Mouse (Mus musculus) cerebral cortex, adult 2 months (tissue): ENCODE results near the gene Gm10447.

Experiments used
- WGBS: fragments of 180-500 bp; shearing (Covaris S2); methylation state at CpG from one replicate; pipeline ENCODE4 v1.1.7; 2018; 5-methylcytosine and 5-hydroxymethylcytosine counted together

The Gm10447 gene

DNA sequence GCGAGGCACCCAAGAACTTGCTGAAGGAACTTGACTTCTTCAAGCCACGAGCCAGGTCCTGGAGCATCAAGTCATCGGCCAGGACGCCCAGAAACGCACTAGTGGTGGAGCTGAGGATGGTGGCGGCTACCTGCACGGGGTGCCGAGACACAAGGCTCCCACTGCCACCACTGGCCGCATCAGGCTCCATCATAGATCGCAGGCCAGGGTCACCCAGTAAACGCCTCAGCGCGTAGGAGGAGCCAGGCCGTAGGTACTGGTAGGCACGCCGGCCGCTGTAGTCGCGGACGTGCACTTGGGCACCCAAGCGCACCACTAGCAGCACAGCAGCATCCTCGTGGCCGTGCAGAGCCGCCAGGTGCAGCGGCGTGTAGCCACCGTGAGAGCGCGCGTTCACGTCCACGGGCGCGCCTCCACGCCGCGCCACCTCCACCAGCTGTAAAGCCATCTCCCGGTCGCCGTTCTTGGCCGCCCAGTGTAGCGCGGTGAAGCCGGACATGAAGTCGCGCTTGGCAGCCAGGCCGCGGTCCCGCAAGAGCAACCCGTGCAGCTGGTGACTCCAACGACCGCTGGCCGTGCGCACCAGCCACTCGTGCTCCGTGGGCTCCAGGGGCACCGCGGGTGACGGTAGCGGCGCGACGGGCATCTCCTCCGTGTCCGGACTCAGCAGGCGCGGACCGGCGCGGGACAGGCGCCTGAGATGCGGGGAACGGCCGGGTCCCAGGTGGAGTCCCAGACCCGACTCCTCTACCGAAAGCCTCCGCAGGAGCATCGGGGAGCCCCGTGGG is 21.7 kb upstream of the Gm10447 start:
- 7% methylated on average over 79 of the region's 79 CpGs for WGBS

DNA sequence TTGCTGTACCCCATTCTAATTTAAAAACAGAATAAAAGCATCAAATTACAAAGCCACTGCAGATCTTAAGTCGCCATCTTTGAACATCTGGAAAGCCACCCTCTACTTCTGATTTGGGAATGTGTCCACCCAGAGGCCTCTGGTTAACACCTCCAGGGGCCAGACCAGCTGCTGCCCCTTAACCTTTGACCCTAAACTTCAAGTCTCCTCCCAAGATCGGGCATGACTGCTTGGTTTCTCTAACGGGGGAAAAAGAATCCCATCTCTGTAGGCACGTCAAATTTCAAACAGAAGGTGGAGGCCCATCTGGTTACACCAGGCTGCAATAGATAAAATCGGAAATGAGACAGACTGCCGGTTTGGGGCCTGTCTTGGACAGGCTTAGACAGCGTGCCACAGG is 20.9 kb upstream of the Gm10447 start:
- WGBS: 49% methylated on average over 7 of the region's 7 CpGs

DNA sequence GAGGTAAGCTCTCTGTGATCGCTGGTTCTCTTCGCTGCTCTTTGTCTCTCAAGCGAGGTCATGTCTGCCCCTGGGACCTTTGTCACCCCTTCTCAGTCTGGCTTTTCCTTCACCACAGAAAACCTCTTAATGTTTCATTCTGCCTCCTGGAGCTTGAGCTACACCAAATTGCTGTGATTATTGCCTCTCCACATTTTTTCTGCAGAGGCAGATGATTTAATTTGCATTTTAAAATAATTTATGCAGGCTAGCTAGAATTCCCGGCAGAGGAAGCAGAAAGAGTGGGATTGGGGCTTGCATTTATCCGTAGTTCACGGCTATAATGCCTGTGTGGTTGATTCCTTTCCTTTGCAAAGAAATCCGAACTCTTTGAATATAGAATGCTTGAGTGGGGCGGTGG is 18.7 kb upstream of the Gm10447 start:
- 23% methylated on average over 8 of the region's 8 CpGs for WGBS

DNA sequence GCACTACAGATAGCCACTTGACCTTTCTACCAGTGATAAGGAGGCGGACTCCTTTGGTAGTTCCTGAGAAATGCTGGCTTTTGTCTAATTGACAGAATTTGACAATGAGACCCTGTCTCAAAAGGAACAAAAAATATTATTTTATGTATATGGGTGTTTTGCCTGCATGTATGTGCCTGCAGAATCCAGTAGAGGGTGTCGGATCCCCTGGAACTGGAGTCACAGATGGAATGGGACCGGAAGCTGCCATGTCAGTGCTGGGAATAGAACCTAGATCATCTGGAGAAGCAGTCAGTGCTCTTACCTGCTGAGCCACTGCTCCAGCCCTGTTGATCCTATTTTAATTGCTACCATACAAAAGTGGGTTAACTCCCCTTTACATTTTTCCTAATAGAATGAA is 15.8 kb upstream of the Gm10447 start:
- 87% methylated on average over 3 of the region's 3 CpGs for WGBS

DNA sequence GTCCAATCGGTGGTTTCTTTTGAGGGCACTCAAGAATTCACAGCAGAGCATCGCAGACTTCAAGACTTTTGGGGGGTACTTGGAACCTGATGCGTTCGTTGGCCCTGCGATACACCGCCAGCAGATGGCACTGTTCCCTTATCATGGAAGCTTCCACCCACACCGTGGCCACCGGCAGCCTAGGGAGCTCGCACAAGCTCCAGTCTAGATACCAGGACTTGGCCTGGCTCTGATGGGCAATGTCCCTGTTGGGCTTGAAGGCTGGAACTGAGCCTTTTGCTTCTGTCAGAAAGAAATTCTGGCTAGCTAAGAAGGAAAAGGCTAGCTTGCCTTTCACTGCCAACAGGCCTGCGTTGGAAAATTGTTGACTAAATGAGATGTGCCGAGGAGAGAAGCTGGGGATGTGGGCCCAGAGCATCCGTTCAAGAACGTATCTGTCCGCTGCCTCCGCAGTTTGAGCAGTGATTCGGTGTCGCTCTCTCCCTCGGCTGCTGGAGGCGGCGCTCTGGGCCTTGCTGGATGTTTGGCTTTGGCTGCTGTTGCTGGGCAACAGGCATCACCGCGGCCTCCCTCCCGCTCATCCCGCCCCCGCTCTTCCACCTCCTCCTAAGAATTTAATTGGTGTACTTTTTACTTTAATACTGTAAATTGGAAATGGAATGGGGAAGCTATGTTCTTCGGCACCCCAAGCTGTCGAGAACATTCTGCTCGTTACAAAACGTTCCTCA is 13.2 kb upstream of the Gm10447 start, which contains the start of gene Gm9837:
Gene Gm9837 (minus strand): TSS at position 512 of the 728 bp plus-strand sequence.
- WGBS: 2% methylated on average over 29 of the region's 29 CpGs

DNA sequence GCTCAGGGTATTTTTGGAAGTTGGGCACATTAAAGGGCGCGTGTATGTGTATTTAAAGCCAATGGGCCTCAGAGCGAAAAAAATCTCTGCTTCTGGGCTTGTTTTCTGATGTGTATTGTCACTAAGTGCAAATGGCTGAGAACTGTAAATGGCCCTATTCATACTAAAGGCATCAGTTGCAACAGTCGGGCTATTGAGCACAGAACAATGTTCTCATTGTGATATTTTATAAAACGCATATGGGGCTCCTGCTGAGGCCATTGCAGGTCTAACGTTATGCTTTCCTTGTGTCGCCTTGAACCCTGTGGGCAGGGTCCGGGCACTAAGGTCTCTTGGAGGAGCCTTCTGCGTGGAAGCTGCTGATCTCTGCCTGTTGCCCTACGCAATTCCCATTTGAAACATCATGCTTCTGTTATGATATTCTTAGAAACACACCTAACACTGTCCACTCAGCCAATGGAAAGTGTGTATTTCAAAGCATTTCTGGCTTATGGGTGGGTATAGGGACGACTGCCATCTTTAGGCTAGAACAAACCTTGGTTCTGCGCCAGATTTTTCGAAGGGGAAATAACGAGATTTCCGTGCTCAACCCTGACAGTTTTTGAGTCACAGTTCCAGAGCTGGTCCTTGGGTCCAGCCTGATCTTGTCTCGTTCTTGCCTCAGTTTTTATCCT is 12.5 kb upstream of the Gm10447 start:
- WGBS: 9% methylated on average over 16 of the region's 16 CpGs

DNA sequence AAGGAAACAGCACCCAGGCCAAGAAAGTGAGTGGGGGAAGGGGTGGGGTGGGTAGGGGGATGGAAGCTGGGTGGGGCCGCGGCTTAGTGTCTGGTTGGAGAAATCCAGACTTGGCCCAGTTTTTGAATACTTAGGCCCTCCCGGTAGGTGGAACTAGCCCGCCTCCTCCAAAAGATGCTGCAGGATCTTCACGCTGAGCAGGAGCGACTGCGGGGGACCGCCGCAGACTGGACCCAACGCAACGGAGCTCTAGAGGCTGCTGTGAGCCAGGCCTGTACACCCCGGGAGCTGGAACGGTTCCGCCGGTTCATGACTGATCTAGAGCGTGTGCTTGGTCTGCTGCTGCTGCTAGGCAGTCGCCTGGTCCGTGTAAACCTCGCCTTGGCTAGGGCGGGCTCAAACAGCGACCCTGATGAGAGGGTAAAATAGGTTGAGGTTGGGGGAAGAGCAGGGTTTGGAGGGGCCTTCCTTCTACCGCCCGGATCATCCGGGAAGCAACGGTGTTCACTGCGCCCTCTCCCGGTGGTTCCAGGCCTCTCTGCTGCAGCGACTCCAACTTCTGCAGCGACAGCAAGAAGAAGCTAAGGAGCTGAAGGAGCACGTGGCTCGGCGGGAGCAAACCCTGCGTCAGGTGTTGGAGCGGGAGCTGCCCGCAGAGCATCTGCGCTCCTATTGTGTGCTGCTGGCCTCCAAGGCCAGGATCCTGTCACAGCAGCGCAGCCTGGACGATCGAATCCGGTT is 9.5 kb upstream of the Gm10447 start:
- 17% methylated on average over 40 of the region's 40 CpGs for WGBS

DNA sequence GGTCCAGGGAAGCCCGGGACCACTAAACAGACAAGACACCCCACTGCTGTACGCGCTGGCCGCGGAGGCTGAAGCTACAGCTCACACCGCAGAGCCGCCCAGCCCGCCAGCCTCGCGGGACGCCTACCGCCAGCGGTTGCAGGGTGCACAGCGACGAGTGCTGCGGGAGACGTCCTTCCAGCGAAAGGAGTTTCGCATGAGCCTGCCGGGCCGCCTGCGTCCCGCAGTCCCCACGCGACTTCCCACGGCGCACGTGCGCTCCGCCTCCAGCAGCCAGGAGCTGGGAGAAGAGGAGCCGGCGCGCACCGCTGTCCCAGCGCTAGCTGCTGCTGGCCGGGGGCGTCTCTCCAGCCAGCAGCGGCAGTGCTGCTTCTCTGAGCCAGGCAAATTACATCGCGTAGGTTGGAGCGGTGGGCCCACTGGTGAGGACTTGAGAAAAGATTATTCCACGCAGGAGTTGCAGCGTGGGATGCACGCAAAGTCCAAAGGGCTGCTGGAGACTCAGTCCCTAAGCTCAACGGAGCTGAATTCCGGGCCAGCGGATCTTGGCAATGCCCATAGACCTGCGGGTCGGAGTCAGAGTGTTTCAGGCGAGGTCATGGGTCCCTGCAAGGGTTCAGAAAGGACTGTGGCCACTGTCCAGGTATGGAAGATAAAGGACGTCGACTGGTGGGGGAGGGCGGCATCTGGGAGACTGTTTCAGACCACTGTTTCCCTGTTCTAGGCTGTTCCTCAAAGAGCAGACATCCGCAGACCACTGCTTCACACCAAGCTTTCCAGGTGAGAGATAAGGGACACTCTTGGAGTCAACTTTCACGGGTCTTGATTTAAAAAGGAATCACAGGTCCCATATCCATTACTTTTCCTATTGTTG is 6.9 kb upstream of the Gm10447 start:
- 31% methylated on average over 55 of the region's 55 CpGs for WGBS

DNA sequence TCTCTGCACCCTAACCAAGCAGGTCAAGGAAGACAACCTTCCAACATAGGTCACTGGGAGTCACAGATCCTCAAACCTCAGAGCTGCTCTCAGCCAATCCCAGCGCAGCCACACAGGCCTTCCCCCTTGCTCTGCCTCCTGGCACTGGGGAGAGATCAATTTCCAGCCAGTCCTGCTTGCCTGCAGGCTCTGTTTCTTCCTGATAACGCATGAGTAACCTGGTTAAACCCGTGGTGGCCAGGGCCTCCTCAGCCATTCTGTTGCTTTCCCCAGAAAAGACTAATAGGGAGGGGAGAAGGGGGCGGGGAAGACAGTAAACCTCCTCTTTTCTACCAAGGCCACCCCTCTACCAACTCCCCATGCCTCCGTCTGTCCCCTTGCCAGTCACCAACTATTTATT is 4.8 kb upstream of the Gm10447 start:
- 69% methylated on average over 5 of the region's 5 CpGs for WGBS

DNA sequence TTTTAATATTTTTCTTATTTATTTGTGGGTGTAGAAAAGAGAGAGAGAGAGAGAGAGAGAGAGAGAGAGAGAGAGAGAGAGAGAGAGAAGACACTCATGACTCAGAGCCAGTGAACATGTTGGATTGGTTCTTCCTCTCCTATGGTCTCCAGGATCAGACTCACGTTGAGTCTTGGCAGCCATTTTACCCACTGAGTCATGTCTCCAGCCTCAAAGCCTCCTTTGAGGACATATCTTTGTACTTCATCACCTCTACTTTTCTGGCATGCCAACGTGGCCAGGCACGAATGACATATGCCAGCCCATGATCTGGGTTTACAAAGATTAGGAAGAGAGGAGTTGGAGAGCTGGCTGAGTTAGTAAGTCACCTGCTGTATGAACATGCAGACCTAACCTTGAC is 3.3 kb upstream of the Gm10447 start:
- 75% methylated on average over 3 of the region's 3 CpGs for WGBS

DNA sequence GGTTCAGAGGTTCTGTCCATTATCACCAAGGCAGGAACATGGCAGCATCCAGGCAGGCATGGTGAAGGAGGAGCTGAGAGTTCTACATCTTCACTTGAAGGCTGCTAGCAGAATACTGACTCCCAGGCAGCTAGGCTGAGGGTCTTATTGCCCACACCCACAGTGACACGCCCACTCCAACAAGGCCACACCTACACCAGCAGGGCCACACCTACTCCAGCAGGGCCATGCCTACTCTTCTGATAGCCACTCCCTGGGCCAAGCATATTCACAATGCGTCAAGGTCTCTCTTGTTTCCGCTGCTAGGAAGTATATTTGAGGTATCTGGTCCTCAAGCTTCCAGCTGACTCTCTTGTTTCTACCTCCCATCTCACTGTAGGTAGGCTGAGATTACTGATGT is 2.1 kb upstream of the Gm10447 start:
- WGBS: 81% methylated on average over 3 of the region's 3 CpGs

DNA sequence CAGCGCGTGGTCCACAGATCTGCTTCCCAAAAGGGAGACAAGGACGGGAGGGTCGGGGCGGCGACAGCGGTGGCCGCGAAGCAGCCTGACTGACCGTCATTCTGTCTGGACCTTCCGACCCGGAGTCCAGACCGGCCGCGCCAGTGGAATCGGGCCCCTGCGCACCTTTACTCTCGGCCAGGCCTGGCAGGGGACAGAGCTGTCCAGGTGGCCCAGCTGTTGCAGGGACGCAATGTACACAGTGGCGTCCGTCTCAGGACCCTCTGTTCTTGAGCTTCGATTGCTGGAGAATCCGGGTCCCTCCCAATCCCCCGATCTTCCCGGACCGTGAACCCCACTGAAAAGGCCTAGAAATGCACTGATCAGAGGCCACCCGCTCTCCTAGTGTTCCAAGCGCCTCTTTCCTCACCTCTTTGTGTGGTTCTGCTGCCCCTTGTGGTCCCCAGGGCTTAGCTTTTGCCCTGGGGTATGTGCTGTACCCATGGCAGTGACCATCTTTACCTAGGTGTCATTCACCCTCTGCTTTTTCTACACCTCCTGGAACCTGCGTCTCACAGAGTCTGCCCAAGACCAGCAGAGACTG is 553 bp upstream of the Gm10447 start:
- 19% methylated on average over 29 of the region's 29 CpGs for whole genome bisulfite sequencing

DNA sequence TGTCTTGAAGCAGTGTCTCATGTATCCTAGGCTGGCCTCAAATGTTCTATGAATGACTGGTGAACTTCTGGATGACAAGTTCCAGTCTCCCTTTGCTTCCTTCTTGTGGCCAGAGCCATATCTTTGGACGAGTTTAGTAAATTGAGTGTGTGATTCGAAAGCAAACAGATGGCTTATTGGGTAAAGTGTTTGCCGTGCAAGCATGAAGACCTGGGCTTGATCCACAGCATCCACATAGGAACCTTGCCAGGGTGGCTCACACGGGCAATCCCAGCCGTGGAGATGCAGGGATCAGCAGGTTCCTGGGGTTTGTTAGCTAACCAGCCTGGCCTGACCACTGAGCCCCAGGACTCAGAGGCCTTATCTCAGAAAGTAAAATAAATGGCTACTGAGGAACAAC is 3.9 kb downstream of the Gm10447 start:
- 87% methylated on average over 5 of the region's 5 CpGs for WGBS

DNA sequence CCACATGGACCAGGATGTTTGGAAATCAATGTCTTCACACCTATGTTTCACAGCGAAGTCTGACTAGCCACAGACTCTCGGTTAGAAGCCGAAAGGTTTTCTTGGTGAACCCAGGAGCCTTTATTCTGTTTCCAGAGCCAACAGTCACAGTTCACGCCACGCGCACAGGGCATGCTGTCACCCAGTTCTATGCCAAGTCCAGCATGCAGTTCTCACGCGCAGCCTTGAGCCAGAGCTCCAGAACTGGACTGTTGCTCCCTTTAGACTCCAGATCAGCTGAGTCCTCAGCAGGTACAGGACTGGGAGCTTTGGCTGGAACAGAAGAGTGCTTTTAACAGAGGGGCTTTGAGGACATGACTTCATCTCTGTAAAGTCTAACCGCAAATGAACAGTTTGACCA is 4.5 kb downstream of the Gm10447 start:
- WGBS: 98% methylated on average over 9 of the region's 9 CpGs

DNA sequence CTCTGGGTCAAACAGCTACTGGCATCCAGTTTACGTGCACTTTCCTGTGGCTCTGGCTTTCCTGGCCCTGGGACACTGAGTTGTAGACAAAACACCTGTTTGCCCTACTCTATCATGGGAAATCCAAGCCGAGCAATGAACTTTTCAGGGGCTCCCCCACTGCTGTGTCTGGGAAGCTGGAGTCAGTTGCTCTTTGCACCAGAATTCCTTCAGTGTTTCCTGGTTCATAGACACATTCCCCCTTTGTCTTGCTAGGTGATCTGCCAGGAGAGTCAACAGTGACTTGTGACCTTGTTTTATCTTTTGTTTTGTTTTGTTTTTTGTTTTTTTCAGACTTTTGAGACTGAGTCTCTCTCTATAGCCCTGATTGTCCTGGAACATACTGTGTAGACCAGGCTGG is 5.5 kb downstream of the Gm10447 start:
- WGBS: 81% methylated on average over 2 of the region's 2 CpGs

DNA sequence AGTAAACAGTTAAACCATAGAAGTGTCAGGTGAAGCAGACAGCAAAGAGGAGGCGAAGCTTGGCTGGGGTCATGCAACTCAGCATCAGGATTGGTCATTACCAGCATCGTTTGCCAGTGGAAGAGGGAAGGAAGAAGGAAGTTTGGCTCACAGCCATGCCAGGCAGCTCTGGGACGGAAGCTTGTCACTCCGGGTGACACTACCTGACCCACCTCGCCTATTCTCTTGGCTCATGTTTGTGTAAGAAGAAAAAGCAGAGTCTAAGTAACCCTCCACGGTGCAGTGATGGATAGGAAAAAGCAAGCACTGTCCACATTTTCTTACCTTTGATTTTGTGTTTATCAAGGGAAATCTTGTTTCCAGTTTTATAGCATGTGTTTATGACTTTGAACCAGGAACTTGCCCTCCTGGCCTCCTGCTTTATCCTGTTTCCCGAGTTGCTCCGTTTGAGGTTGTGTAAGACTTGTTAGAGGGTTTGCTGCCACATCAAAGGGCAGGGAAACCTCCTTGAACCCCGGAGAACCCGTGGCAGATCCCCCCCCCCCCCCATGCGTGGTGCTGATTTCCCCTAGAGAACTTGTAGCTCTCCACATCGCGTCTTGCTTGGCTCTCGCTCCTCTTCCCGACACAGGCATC is 6.7 kb downstream of the Gm10447 start:
- 62% methylated on average over 15 of the region's 15 CpGs for WGBS

DNA sequence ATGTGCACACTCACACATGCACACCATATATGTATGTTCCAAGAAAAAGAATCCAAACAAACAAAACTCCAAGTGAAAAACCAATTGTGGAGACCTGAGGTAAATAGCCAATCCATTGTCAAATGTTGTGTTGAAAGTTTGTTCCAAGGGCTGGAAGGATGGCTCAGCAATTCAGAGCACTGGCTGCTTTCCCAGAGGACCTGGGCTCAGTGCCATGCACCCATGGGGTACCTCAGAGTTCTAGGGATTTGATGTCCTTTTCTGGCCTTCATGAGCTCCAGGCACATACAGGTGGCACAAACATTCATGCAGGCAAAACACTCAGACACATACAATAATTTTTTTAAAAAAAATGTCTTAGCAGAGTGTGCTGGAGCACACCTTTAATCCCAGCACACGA is 8.4 kb downstream of the Gm10447 start:
- 74% methylated on average over 1 of the region's 1 CpGs for WGBS

DNA sequence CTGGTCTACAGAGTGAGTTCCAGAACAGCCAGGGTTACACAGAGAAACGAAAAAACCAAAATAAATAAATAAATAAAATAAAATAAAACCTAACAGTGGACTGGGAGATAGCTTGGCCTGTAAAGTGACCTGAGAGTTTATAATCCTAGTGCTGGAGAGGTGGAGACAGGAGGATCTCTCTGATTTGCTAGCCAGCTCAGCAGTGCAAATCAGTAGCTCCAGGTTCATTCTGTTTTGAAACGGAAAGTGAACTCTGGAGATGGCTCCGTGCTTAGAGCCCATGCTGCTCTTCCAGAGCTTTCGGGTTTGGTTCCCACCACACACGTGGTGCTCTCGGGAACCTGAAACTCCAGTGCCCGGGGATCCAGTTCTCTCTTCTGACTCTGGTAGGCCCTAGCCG is 8.9 kb downstream of the Gm10447 start:
- 91% methylated on average over 8 of the region's 8 CpGs for WGBS

DNA sequence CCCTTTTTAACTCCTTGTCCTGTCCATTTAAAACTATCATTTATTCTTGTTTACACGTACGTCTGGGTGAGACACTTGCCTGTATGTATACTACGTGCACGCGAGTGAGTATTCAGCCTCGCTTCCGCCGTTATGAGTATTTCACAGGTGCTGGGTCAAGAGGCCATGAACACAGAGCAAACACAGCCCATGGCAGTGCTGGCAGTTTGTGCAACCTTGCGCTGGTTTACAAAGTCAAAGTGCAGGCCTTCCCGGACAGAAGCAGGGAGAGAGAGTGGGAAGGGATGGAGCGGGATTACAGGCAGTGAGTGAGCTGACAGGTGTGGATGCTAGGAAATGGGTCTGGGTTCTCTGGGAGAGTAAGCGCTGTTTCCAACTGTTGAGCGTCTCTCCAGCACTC is 10.7 kb downstream of the Gm10447 start:
- 93% methylated on average over 13 of the region's 13 CpGs for WGBS

DNA sequence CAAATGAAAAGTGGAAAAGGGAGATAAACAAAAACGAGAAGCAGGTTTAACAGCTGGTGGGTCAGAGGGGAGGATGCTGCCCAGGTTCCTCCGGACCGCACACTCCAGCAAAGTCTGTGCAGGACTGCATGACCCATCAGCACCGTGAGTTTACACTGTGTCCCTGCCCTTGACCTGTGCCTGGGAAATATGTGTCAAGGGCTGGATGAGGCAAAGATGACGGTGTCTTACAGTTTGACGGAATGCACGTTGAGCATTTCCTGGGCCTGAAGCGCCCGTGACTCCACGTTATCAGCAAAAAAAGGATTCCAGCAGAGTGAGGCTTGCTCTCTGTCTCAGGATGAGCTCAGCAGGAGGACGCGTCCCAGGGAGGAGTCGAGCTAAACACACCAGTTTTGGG is 11.3 kb downstream of the Gm10447 start:
- 78% methylated on average over 13 of the region's 13 CpGs for WGBS
